Mouse (Mus musculus) right cerebral cortex, postnatal 25 days (tissue): ENCODE measurements around the gene Rbm26.

ENCODE experiments used
- DNase-seq: peaks from one replicate; pipeline ENCODE4 v3.0.0; 2022

Gene Rbm26

GRCm38 (mm10) chr14:105177238-105177693 lies at the start of gene Rbm26:
TSS of gene Rbm26 (minus strand) at chr14:105177327.
- DNase-seq = peak; percentile 94

GRCm38 (mm10) chr14:105225790-105226189 lies 48.7 kb upstream of the Rbm26 start:
- no peak for DNase-seq

GRCm38 (mm10) chr14:105222240-105222639 lies 45.1 kb upstream of the Rbm26 start:
- no peak for DNase-seq

GRCm38 (mm10) chr14:105219525-105220376 lies 42.6 kb upstream of the Rbm26 start:
- no peak for DNase-seq

- no peak for DNase-seq
These were observed 21.3 kb upstream of the Rbm26 start for GRCm38 (mm10) chr14:105198401-105198800.

- no peak for DNase-seq
These were observed 17.6 kb upstream of the Rbm26 start for GRCm38 (mm10) chr14:105194682-105195081.

- DNase-seq = no peak
These were observed 7.7 kb upstream of the Rbm26 start for GRCm38 (mm10) chr14:105184866-105185265.

GRCm38 (mm10) chr14:105182786-105183185 lies 5.7 kb upstream of the Rbm26 start:
- DNase-seq = no peak

- no peak for DNase-seq
These were observed 2.6 kb upstream of the Rbm26 start for GRCm38 (mm10) chr14:105179733-105180132.

GRCm38 (mm10) chr14:105178996-105179395 lies 1.9 kb upstream of the Rbm26 start:
- no peak for DNase-seq

- no peak for DNase-seq
These were observed 552 bp downstream of the Rbm26 start for GRCm38 (mm10) chr14:105176381-105177168.

GRCm38 (mm10) chr14:105167181-105167580 lies 9.9 kb downstream of the Rbm26 start:
- no peak for DNase-seq

- DNase-seq = no peak
These were observed 12.3 kb downstream of the Rbm26 start for GRCm38 (mm10) chr14:105164793-105165192.

GRCm38 (mm10) chr14:105161334-105161733 lies 15.8 kb downstream of the Rbm26 start:
- DNase-seq = no peak

- no peak for DNase-seq
These were observed 18.6 kb downstream of the Rbm26 start for GRCm38 (mm10) chr14:105158526-105158925.

GRCm38 (mm10) chr14:105134076-105134475 lies 43.1 kb downstream of the Rbm26 start:
- DNase-seq = no peak

GRCm38 (mm10) chr14:105127715-105128385 lies 49.3 kb downstream of the Rbm26 start:
- no peak for DNase-seq

GRCm38 (mm10) chr14:105124513-105124912 lies 52.6 kb downstream of the Rbm26 start:
- no peak for DNase-seq

- DNase-seq = no peak
These were observed 61.7 kb downstream of the Rbm26 start for GRCm38 (mm10) chr14:105115402-105115801.

GRCm38 (mm10) chr14:105106252-105106651 lies 70.9 kb downstream of the Rbm26 start:
- DNase-seq = no peak

GRCm38 (mm10) chr14:105098861-105099260 lies 78.3 kb downstream of the Rbm26 start:
- DNase-seq = no peak

GRCm38 (mm10) chr14:105096221-105096620 lies 80.9 kb downstream of the Rbm26 start:
- DNase-seq = no peak

- peak; percentile 52 for DNase-seq
These were observed 90.1 kb downstream of the Rbm26 start for GRCm38 (mm10) chr14:105087001-105087400.
